Comparison of ENCODE assay signal across 9 mouse cellular contexts in the genomic region with DNA sequence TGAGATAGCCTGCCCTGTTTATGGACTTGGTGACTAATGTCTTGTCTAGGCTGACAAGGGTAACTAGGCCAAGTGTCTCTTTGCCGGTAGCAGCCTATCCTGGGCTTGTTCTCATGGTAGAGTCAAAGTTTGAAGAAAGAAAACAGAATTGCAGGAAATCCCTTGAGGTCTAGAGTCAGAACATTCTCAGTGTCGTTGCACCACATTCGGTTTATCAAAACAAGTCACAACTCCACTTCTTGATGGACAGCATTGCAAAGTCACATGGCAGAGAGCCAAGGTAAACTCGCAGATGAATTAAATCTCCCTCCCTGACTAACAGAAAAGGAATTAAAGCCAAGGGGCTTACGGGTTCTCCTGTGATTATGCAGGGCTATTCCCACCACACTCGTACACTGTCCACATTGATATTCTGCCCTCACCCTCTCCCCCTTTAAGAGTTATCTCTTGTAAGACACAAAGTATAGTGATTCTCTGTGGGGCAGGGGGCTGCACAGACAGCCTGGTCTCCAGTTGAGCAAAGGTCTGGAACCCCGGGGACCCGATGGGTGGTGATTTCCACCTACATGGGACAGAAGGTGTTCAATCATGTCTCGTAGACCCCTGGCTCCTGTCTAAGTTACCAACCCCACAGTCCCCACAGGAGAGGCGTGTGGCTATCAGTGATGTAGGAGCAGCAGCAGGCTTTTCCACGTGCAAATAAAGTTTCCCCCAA. TPM values are rescaled to one million over a fixed set of nuclear protein-coding genes. Genes with fewer than 3 reads are reported as not detected.
DNase-seq lines count a peak whose midpoint lies in the region; ATAC-seq and TF ChIP-seq lines count a peak whose summit lies in the region.
"Had no signal": no experiment of that assay in that cellular context is flagged by ENCODE, and none has a peak within 500 bp of the region (broad histone marks: within the 10 kb centered on the region; RNA-seq: fewer than 3 reads in every experiment).

No protein-coding gene starts in this region.

- no peak overlapping the region for H3K4me3 ChIP-seq in liver, postnatal 0 days (ENCODE audit: low read depth, low read length)
- H3K4me3 ChIP-seq in liver, embryonic 11.5 days (ENCODE audit: low read depth, low read length), result no peak overlapping the region

- intact Hi-C loops in gastrocnemius, postnatal 36 days (cut with DNase I), result no loop called here

- no peak for TF ChIP-seq CTCF in liver, postnatal 0 days (IDR thresholded peaks at IDR 0.05; ENCODE audit: low read depth)

- ATAC-seq in liver, postnatal 0 days, result no peak
- no peak for ATAC-seq in liver, embryonic 11.5 days (replicated peaks; ENCODE audit: low FRiP score)
- ATAC-seq in megakaryocyte, adult 5-6 weeks (ENCODE audit: poor library complexity, severe bottlenecking), result no peak

- DNase-seq in liver, postnatal 0 days, result peak; percentile 24
- DNase-seq in liver, embryonic 11.5 days (ENCODE audit: low spot score), result no peak
- peak; percentile 99 for DNase-seq in adipocyte (ENCODE audit: low spot score)
- DNase-seq in heart, adult 8-10 months (ENCODE audit: low spot score), result peak; percentile 61
- DNase-seq in kidney, postnatal 25 days, result peak; percentile 31 to 50
- no peak for DNase-seq in gastrocnemius, postnatal 36 days
- DNase-seq: layer of hippocampus, postnatal 36 days had no signal

- H3K36me3 ChIP-seq in liver, postnatal 0 days (replicated peaks; ENCODE audit: insufficient read depth, low read length), result no peaks in the 10 kb centered on the region
- no peaks in the 10 kb centered on the region for H3K36me3 ChIP-seq in liver, embryonic 11.5 days (ENCODE audit: control insufficient read depth, insufficient read depth, low read length)

- no peaks in the 10 kb centered on the region for H3K27me3 ChIP-seq in liver, postnatal 0 days (ENCODE audit: insufficient read depth, low read length)
- peaks cover 9% of the 10 kb centered on the region for H3K27me3 ChIP-seq in liver, embryonic 11.5 days (replicated peaks; ENCODE audit: control insufficient read depth, insufficient read depth, low read length)

- no peak overlapping the region for H3K4me2 ChIP-seq in liver, postnatal 0 days (ENCODE audit: low read depth, low read length)
- H3K4me2 ChIP-seq in liver, embryonic 11.5 days, result no peak overlapping the region

- WGBS in liver, postnatal 0 days (ENCODE audit: insufficient replicate concordance), result 55% methylated on average over 11 of the region's 11 CpGs
- WGBS in liver, embryonic 11.5 days, result 75% methylated on average over 11 of the region's 11 CpGs

- H3K9ac ChIP-seq in liver, postnatal 0 days (replicated peaks), result no peak overlapping the region
- H3K9ac ChIP-seq in liver, embryonic 11.5 days (ENCODE audit: low read depth, low read length), result no peak overlapping the region
- H3K9ac ChIP-seq: liver, embryonic 14.5 days had no signal

- H3K9me3 ChIP-seq in liver, postnatal 0 days (ENCODE audit: low read length), result no peaks in the 10 kb centered on the region
- H3K9me3 ChIP-seq in liver, embryonic 11.5 days (ENCODE audit: control insufficient read depth, low read length), result no peaks in the 10 kb centered on the region

- H3K4me1 ChIP-seq in liver, postnatal 0 days (ENCODE audit: insufficient read depth), result peaks cover 7% of the 10 kb centered on the region; the same call in 1 of the 2 replicates
- H3K4me1 ChIP-seq in liver, embryonic 11.5 days (replicated peaks; ENCODE audit: control insufficient read depth, insufficient read depth, low read length), result no peaks in the 10 kb centered on the region; the same call in 1 of the 2 replicates

- TF ChIP-seq EP300 in liver, postnatal 0 days (IDR thresholded peaks at IDR 0.05; ENCODE audit: low read depth), result no peak

- H3K27ac ChIP-seq in liver, postnatal 0 days (ENCODE audit: low read depth), result peak overlapping the region; percentile 12; the same call in 1 of the 2 replicates
- no peak overlapping the region for H3K27ac ChIP-seq in liver, embryonic 11.5 days (ENCODE audit: low read depth, low read length)
- H3K27ac ChIP-seq: liver, embryonic 14.5 days had no signal

RNA-seq across cellular contexts. Expression of gene Snap25, which starts 30.9 kb away (rescaled TPM):
- polyA plus RNA-seq in liver, postnatal 0 days (2015; fragmentation: Nextera tagmentation; extraction: Ambion mirVana), result 0.11 TPM in 1 of 2 replicates, not detected in the other
- polyA plus RNA-seq in liver, embryonic 11.5 days (2014; fragmentation: Nextera tagmentation; extraction: Ambion mirVana), result 8.7 and 9.5 TPM in 2 replicates
- under 1 TPM; 0.17 to 0.82 (median 0.48) TPM for total RNA-seq in heart, adult 8-10 months (2022)
- not detected for total RNA-seq in gastrocnemius, postnatal 36 days (2021)
- total RNA-seq in megakaryocyte, adult 5-6 weeks (2015), result not detected in 2 replicates
- not detected in 2 replicates for total RNA-seq in megakaryocyte, adult 5-6 weeks (2017)

Comparison
In these comparisons a context has a peak if more than half of its experiments do, and no peak if none do; other contexts are left out.
1. DNase-seq: peak in liver, postnatal 0 days (single experiment), adipocyte (single experiment), heart, adult 8-10 months (single experiment) and kidney, postnatal 25 days (2 of 2); none in liver, embryonic 11.5 days (single experiment) and gastrocnemius, postnatal 36 days (0 of 2).